Mouse (Mus musculus): ENCODE results near the gene Helq. TPM values are rescaled to one million over a fixed set of nuclear protein-coding genes. Genes with fewer than 3 reads are reported as not detected.

Gene Helq
- polyA plus RNA-seq (2014; fragmentation: Illumina TruSeq; extraction: RNeasy Lipid Tissue Mini Kit (QIAGEN cat#74804); ENCODE audit: low read depth, low replicate concordance), result 7.2 TPM

GRCm38 (mm10) chr5:100798165-100798860, at the start of gene Helq, which contains the start of gene Mrps18c:
Gene Helq (minus strand): TSS chr5:100798598.
Gene Mrps18c (plus strand): TSS chr5:100798627.

GRCm38 (mm10) chr5:100845485-100845847, 47.1 kb upstream of the Helq start, which contains the start of gene Gpat3:
Gene Gpat3 (plus strand): TSS chr5:100845713.

GRCm38 (mm10) chr5:100820483-100821184, 22.2 kb upstream of the Helq start, which contains the start of gene Abraxas1:
Gene Abraxas1 (minus strand): TSS chr5:100820965.

GRCm38 (mm10) chr5:100719235-100720088, 78.9 kb downstream of the Helq start, which contains the start of gene Hpse:
Gene Hpse (minus strand): TSS chr5:100719716.

Other genes starting within 250 kb of the Helq start
- gene Plac8, start 226.4 kb downstream of the Helq start, polyA plus RNA-seq (2014; fragmentation: Illumina TruSeq; extraction: RNeasy Lipid Tissue Mini Kit (QIAGEN cat#74804); ENCODE audit: low read depth, low replicate concordance), result 222 TPM
- 54.3 TPM for gene Coq2, start 123.5 kb downstream of the Helq start, polyA plus RNA-seq (2014; fragmentation: Illumina TruSeq; extraction: RNeasy Lipid Tissue Mini Kit (QIAGEN cat#74804); ENCODE audit: low read depth, low replicate concordance)
- 2.5 TPM for gene Hpse, start 78.9 kb downstream of the Helq start, polyA plus RNA-seq (2014; fragmentation: Illumina TruSeq; extraction: RNeasy Lipid Tissue Mini Kit (QIAGEN cat#74804); ENCODE audit: low read depth, low replicate concordance)
- 66.7 TPM for gene Mrps18c, start within 50 bp of the Helq start, polyA plus RNA-seq (2014; fragmentation: Illumina TruSeq; extraction: RNeasy Lipid Tissue Mini Kit (QIAGEN cat#74804); ENCODE audit: low read depth, low replicate concordance)
- 11.8 TPM for gene Abraxas1, start 22.4 kb upstream of the Helq start, polyA plus RNA-seq (2014; fragmentation: Illumina TruSeq; extraction: RNeasy Lipid Tissue Mini Kit (QIAGEN cat#74804); ENCODE audit: low read depth, low replicate concordance)
- 21.7 TPM for gene Gpat3, start 47.1 kb upstream of the Helq start, polyA plus RNA-seq (2014; fragmentation: Illumina TruSeq; extraction: RNeasy Lipid Tissue Mini Kit (QIAGEN cat#74804); ENCODE audit: low read depth, low replicate concordance)